Mouse (Mus musculus): ENCODE results near the gene Trpm3.

Trpm3 gene

GRCm38 (mm10) chr19:22138590-22139421 is at the start of gene Trpm3:
Gene Trpm3, plus strand, starts transcription at chr19:22139046.
- peak; percentile 53 for DNase-seq (ENCODE audit: low spot score)

DNA sequence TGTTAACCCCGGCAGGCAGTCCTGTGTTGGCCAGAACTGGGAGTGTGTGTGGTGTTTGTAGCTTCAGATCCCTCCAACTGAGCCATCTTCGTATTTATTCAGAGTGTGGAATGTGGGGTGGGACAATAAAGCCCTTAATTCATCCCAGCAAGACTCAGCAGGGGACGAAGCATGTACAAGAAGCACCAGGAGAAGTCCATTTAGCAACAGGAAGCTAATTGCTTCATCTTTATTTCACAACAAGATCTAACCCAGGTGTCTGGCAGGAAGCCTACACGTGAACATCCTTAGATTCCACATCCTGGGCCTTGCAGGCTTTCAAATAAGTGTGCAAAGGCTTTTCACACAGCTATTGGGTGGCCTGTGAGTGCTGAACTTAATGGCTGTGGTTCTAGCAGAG is 38.3 kb upstream of the Trpm3 start:
- no peak for DNase-seq (ENCODE audit: low spot score)

DNA sequence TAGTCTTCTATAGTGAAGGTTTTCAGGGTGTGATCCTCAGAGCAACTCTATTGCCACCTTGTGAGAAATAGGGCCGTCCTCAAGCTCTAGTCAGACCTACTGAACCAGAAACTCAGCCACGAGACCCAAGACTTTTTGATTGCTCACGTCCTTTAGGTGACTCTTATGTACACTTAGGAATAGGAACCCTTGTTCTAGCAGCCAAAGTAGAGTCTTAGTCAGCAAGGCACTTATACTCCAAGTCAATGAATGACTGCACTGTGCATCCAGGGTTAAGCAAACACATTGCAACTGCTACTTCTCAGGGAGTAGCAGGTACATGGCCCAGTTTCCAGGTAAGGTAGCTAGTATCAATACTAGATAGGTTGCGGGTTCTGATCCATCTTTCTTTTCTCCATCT is 35.0 kb upstream of the Trpm3 start:
- no peak for DNase-seq (ENCODE audit: low spot score)

- DNase-seq (ENCODE audit: low spot score), result no peak
Observed at GRCm38 (mm10) chr19:22104848-22105484, 33.9 kb upstream of the Trpm3 start.

DNA sequence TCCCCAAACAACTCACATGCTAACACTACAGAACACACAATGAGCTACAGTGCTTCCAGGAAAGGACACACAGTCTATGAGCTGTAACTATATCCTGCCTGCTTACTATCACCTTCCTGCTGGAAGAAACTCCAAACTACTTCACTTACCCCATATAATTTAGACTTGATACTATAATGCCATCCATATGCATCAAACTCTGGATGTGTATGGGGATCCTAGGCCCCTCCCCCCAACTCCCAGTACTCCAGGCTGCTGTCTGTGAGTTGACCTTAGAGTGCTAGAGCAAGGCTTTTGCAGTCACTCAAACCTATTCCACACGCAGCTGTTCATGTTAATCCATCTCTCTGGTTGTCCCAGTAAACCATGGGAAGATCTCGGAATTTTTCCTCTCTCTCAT is 33.2 kb upstream of the Trpm3 start:
- no peak for DNase-seq (ENCODE audit: low spot score)

GRCm38 (mm10) chr19:22108893-22109463 is 29.9 kb upstream of the Trpm3 start:
- DNase-seq (ENCODE audit: low spot score), result no peak

- no peak for DNase-seq (ENCODE audit: low spot score)
Observed at GRCm38 (mm10) chr19:22120976-22121375, 17.9 kb upstream of the Trpm3 start.

- DNase-seq (ENCODE audit: low spot score), result no peak
Observed at GRCm38 (mm10) chr19:22121631-22122030, 17.2 kb upstream of the Trpm3 start.

DNA sequence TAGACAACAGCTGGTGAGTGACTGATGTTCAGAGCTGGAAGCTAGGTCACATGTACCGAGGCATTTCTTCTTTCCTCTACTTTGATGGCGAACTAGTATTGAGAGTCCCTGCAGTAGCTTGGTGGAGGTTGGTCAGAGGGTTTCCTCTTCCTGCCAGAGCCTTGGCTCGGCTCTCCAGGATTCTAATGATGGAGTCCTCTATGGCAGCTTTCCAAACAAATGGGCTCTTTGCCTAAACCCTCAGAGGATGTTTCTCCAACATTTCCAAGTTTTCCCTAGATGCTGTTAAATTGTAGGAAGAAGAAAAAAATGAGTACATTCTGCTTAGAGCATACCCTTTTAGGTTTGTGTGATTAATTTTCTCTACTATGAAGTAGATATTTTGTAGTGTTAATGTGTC is 6.2 kb upstream of the Trpm3 start:
- DNase-seq (ENCODE audit: low spot score), result no peak

DNA sequence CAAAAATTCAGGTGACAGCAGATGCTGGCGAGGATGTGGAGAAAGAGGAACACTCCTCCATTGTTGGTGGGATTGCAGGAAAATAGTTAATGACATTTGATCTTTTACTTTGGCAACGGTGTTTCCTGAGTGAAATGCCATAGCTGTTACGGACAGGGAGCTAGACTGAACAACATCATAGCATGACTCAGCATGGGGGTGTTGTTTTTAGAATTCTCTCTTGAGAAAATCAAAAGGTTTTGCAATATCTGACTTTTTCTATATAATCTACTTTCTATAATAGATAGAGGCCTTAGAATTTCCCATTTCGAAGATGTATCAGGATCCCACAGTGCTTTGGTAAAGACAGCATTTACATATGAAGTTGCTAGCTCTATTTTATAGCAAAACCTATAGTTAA is 39.7 kb downstream of the Trpm3 start:
- DNase-seq (ENCODE audit: low spot score), result no peak

DNA sequence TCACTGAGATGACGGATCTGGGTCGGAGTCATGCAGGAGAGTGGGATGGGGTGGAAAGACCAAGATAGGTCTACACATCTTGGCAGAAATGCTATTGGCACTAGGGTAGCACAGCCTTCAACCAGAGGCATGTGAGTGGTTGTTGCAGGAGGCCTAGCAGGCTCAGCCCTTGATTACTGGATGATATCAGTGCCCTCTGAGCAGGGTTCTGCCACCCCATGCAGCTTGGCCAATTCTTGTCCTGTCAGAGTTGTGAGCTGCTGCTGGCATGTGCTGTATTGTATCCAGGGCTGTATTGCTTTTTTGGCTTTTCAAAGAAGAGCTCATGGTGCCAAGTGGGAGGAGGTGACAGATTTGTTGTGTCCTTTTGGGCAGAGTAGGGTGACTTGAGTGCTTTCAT is 40.2 kb downstream of the Trpm3 start:
- DNase-seq (ENCODE audit: low spot score), result no peak

- no peak for DNase-seq (ENCODE audit: low spot score)
Observed at GRCm38 (mm10) chr19:22180136-22180535, 41.3 kb downstream of the Trpm3 start.

DNA sequence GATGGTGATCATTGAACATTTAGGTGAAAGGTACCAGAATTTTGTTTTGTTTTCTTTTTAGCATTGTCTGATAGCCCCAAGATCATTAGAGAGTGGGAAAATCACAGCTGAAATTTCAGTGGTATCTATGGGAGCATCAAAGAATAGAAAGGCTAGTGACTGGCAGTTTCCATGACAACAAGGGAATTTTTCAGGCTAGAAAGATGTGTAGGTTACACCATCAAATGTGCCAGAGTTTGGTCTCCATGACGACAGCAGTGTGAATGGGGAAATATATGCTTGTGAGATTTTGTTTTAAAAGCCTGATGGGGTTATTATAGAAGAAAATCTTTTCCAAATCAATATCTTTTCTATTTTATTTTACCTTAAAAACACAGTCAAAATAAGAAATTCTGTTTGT is 50.9 kb downstream of the Trpm3 start:
- DNase-seq (ENCODE audit: low spot score), result no peak

DNA sequence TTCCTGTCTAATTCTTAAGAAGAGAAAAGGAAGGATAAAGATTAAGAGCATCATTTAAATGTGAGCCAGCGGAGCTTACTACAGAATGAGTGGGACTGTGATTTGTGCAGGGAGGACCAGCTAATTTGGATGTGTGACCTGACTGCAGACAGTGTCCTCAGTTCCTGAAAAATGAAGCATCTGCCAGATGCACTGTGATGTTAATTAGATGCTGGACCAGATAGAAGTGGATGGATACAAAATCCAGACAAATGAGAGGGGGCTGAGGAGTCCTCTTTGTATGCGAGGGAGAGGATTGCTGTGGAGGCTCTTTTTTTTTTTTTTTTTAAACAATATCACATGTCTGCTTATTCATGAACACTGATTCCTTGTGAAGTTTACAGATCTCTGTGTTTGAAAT is 83.7 kb downstream of the Trpm3 start:
- DNase-seq (ENCODE audit: low spot score), result no peak

GRCm38 (mm10) chr19:22234187-22234586 is 95.3 kb downstream of the Trpm3 start:
- DNase-seq (ENCODE audit: low spot score), result no peak

- no peak for DNase-seq (ENCODE audit: low spot score)
Observed at GRCm38 (mm10) chr19:22249076-22249475, 110.2 kb downstream of the Trpm3 start.

DNA sequence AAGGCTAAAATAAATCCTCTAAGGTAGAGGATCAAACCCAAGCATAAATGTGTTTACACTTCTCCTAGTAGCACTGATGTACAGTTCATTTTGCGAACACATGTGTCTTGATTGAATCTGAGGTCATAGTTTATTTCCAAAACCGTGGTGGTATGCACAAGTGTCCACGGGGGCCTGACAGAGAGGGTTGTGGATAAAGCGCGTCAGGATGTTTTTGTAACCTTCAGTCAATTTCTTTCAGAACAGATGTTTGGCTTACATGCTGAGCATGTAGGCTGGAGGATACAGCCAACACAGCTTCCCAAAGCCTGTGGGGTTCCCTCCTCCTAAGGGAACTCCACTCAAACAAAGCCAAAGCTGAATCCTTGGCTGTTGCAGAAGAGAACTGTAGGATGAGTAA is 134.1 kb downstream of the Trpm3 start:
- no peak for DNase-seq (ENCODE audit: low spot score)

- no peak for DNase-seq (ENCODE audit: low spot score)
Observed at GRCm38 (mm10) chr19:22284651-22285050, 145.8 kb downstream of the Trpm3 start.

DNA sequence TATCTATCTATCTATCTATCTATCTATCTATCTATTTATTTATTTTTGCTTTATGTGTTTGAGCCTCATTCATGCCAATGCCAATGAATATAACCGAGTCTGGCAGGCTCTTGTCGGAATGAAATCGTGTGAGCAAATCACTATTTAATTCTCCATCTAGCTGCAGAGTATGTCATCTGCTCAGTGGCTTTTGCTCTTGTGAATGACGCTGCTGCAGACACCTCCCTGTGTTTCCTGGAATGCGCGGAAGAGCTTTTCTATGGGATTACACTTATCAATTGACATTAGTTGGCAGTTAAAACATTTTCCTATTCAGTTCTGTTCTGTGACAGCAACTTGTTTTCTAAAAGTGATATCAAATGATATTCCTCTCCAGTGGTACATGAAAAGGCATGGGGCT is 153.8 kb downstream of the Trpm3 start:
- no peak for DNase-seq (ENCODE audit: low spot score)

DNA sequence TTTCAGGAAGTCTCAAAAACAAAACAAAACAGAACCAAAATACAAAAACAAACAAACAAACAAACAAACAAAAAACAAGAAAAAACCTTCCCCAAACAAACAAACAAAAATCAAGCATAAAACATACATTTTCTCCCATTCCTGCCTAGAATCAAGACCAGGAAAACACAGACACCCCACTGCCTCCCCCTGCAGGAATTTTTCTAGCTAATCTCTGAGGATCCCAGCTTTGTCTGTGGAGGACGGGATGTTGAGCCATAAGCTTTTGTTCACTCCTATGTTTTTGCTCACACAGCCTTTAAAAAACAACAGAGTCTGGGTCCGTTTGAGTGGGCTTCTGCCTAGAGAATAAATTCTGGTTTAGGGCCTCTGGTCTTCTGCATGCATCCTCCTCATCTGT is 162.1 kb downstream of the Trpm3 start:
- DNase-seq (ENCODE audit: low spot score), result no peak

GRCm38 (mm10) chr19:22303021-22303951 is 164.4 kb downstream of the Trpm3 start:
- DNase-seq (ENCODE audit: low spot score), result no peak

- peak; percentile 89 for DNase-seq (ENCODE audit: low spot score)
Observed at GRCm38 (mm10) chr19:22303952-22304655, 165.3 kb downstream of the Trpm3 start.

Measured in urinary bladder, postnatal 14 days (tissue).